Mouse (Mus musculus): ENCODE data around the gene Gas2. TPM values are rescaled to one million over a fixed set of nuclear protein-coding genes. Genes with fewer than 3 reads are reported as not detected.

Gene Gas2
- polyA plus RNA-seq, 1 experiment from 2014 or later = 109 TPM

DNA sequence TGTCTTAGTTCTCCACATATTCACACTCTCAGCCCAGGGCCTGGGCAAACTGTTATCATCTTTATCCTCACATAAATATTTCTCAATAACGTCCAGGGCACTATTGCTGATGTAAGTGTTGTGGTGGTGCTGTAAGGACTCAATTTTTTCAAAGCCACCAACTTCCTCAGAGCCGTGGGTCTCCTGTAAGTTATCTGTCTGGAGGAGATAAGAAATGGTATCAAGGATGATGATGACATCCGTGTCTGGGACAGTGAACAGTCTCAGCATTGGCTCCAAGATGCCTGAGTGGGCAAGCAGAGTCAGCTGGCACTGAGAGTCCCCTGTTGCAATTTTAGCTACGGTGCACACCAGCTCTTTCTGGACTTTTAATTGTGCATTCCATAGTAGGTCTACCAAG is 160.2 kb downstream of the Gas2 start:
- H3K27ac ChIP-seq (replicated peaks; ENCODE audit: low read depth, low read length) = no peak overlapping the region
- H3K9me3 ChIP-seq (ENCODE audit: control insufficient read depth, low read length) = no peaks in the 10 kb centered on the region
- ATAC-seq (ENCODE audit: insufficient number of reproducible peaks, low FRiP score, low TSS enrichment, low read depth) (no peak), DNase-seq (ENCODE audit: low spot score) (no peak)
- H3K9ac ChIP-seq (ENCODE audit: low read length) = no peak overlapping the region
- no peaks in the 10 kb centered on the region for H3K4me1 ChIP-seq (ENCODE audit: control insufficient read depth, insufficient read depth, low read length)
- no peaks in the 10 kb centered on the region for H3K36me3 ChIP-seq (ENCODE audit: control insufficient read depth, insufficient read depth, low read length)
- 90% methylated on average over 4 of the region's 4 CpGs for WGBS
- no peak overlapping the region for H3K4me3 ChIP-seq (ENCODE audit: low read depth, low read length)
- H3K4me2 ChIP-seq (ENCODE audit: low read depth, severe bottlenecking) = no peak overlapping the region
- H3K27me3 ChIP-seq (ENCODE audit: control insufficient read depth, insufficient read depth, low read length) = no peaks in the 10 kb centered on the region

DNA sequence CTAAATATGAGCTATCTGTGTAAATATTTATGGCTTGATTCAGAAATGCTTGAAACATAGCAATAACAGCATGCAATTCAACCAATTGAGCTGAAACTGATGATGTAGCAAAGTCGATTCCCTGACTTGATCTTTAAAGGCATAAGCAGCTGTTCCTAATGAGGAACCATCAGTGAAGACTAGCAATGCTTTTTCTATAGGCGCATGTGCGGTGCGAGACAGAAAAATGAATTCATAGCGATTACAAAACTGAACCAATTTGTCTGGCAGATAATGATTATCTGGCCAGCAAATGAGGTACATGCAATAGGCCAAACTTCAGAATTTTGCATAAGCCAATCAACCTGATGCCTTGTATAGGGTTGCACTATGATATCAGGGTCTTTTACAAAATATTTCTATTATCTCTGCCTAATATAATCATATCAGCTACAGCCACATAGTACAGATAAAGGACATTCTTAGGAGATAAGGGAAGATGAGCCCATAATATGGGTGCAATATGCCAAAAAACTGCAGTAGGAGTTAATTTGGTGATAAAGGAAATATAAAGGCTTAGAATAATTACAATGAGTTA is 162.3 kb downstream of the Gas2 start:
- no peak overlapping the region for H3K9ac ChIP-seq (ENCODE audit: low read length)
- H3K9me3 ChIP-seq (ENCODE audit: control insufficient read depth, low read length) = no peaks in the 10 kb centered on the region
- DNase-seq (ENCODE audit: low spot score) (no peak), ATAC-seq (ENCODE audit: insufficient number of reproducible peaks, low FRiP score, low TSS enrichment, low read depth) (no peak)
- no peak overlapping the region for H3K4me2 ChIP-seq (ENCODE audit: low read depth, severe bottlenecking)
- no peaks in the 10 kb centered on the region for H3K4me1 ChIP-seq (ENCODE audit: control insufficient read depth, insufficient read depth, low read length)
- 91% methylated on average over 5 of the region's 5 CpGs for WGBS
- no peaks in the 10 kb centered on the region for H3K27me3 ChIP-seq (ENCODE audit: control insufficient read depth, insufficient read depth, low read length)
- no peaks in the 10 kb centered on the region for H3K36me3 ChIP-seq (ENCODE audit: control insufficient read depth, insufficient read depth, low read length)
- no peak overlapping the region for H3K4me3 ChIP-seq (ENCODE audit: low read depth, low read length)
- no peak overlapping the region for H3K27ac ChIP-seq (replicated peaks; ENCODE audit: low read depth, low read length)

GRCm38 (mm10) chr7:52037600-52038582 is 176.1 kb downstream of the Gas2 start:
- no peaks in the 10 kb centered on the region for H3K9me3 ChIP-seq (ENCODE audit: control insufficient read depth, low read length)
- no peak overlapping the region for H3K4me2 ChIP-seq (ENCODE audit: low read depth, severe bottlenecking)
- no peak overlapping the region for H3K27ac ChIP-seq (replicated peaks; ENCODE audit: low read depth, low read length)
- H3K9ac ChIP-seq (ENCODE audit: low read length) = no peak overlapping the region
- H3K27me3 ChIP-seq (ENCODE audit: control insufficient read depth, insufficient read depth, low read length) = no peaks in the 10 kb centered on the region
- no peaks in the 10 kb centered on the region for H3K36me3 ChIP-seq (ENCODE audit: control insufficient read depth, insufficient read depth, low read length)
- H3K4me1 ChIP-seq (ENCODE audit: control insufficient read depth, insufficient read depth, low read length) = no peaks in the 10 kb centered on the region
- peak; percentile 39 for DNase-seq (ENCODE audit: low spot score)
- no peak; the same call in 1 of the 2 replicates for ATAC-seq (ENCODE audit: insufficient number of reproducible peaks, low FRiP score, low TSS enrichment, low read depth)
- WGBS = 48% methylated on average over 8 of the region's 8 CpGs
- no peak overlapping the region for H3K4me3 ChIP-seq (ENCODE audit: low read depth, low read length)

Other genes with a start within 250 kb of the Gas2 start
- gene Slc17a6, start 240.0 kb upstream of the Gas2 start, polyA plus RNA-seq (2014; fragmentation: Nextera tagmentation; extraction: Ambion mirVana) = not detected in 2 replicates
- 20.1 and 21.1 TPM in 2 replicates for gene Fancf, start 252 bp downstream of the Gas2 start, polyA plus RNA-seq (2014; fragmentation: Nextera tagmentation; extraction: Ambion mirVana)
- 1.9 and 2.5 TPM in 2 replicates for gene Svip, start 144.0 kb downstream of the Gas2 start, polyA plus RNA-seq (2014; fragmentation: Nextera tagmentation; extraction: Ambion mirVana)
- gene 1700015G11Rik, start 153.7 kb downstream of the Gas2 start, polyA plus RNA-seq (2014; fragmentation: Nextera tagmentation; extraction: Ambion mirVana) = not detected in 2 replicates

Data from limb, embryonic 11.5 days (tissue).